Mouse (Mus musculus) heart, adult 2 months (tissue): ENCODE data around the gene Ripply3.

Source experiments
- CTCF ChIP-seq: fragments of 200-600 bp; IDR thresholded peaks from 2 replicates; pipeline ENCODE4 v1.8.1; 2022; ENCODE audit warnings: antibody characterized with exemption, mild to moderate bottlenecking, moderate library complexity
- EP300 ChIP-seq: fragments of 200-500 bp; IDR thresholded peaks from 2 replicates; pipeline ENCODE4 v1.6.1; 2011; ENCODE audit warnings: low read depth, low read length, control low read depth; ENCODE audit not compliant: insufficient read depth

DNA sequence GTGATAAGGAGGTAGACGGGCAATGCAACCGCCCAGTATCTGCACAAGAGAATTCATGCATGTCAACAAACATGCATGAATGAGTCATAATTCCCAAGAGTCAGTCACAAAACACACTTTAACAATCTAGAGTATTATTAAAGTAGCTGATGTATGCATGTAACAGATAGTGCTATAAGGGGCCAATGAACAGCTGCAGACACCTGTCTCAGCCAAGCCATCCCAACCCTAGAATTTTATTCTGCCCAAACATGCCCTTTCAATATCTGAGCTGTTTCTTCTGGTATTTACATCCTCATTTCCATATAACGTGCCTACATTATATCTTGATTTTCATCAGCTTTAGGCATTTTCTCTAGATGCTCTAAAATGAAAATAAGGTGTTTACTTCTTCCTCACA, 37.2 kb downstream of the Ripply3 start:
- TF ChIP-seq CTCF (no peak), EP300 (no peak)
